Mouse (Mus musculus) liver, embryonic 14.5 days (tissue): ENCODE measurements around the gene Cadm4.

Experiments
- CTCF ChIP-seq: IDR thresholded peaks from 2 replicates; pipeline ENCODE4 v1.5.1; 2016; ENCODE audit warnings: antibody characterized with exemption, low read depth, control low read depth
- EP300 ChIP-seq: IDR thresholded peaks from 2 replicates; pipeline ENCODE4 v1.6.1; 2016; ENCODE audit warnings: antibody characterized with exemption, low read depth

DNA sequence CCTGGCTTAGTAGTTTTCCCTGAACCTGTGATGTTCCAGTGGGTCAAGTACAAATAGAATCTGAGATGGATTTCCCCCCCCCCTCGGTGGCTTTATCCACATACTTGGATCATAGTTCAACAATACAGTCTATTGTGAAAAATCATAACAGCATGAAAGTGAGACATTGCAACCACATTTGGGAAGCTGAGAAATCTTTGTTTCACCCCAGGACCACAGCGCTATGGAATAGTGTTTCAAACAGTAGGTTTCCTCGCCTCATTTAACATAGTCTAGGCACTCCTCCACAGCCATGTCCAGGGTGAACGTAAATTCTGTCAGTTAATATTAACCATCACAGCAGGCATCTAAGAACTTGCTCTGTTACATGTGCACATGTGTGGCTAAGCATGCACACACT is 55.3 kb downstream of the Cadm4 start:
- no peak for TF ChIP-seq CTCF
- TF ChIP-seq EP300 = no peak
